Mouse (Mus musculus): Measurements from ENCODE around the gene Kctd20.

DNA sequence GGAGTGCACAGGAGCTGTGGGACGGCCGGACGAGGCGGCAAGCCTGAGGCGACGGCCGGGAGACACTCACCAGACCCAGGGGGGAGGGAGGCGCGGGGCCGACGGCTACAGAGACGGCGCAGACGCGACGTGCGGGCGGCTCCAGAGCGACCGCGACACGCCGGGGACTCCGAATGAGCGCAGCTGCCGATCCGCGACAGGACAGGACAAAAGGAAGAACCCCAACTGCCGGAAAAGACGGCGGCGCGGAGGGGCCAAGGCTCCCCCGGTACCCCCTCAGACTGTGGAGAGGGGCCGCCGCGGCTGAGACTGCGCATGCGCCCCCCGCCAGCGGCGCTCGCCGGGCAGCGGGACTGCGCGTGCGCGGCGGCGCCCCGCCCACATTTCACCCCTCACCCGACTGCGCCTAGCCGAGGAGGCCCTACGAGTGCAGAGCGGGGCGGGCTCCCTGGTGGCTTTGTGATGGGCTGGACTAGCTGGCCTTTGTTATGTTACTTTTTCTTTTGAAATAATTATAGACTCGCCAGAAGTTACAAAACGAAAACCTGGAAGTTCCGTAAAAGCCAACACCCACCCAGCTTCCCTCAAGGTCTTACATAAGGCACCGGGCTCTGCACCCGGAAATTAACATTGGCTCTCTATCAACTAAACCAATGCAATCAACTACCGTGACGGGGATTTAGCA lies 56.0 kb downstream of the Kctd20 start, which contains the start of gene Stk38:
- TF ChIP-seq CTCF (IDR thresholded peaks at IDR 0.05; ENCODE audit: low read depth) (no peak), EP300 (IDR thresholded peaks at IDR 0.05; ENCODE audit: low read depth) (peak; percentile 53)

Data from liver, postnatal 0 days (tissue).